Mouse (Mus musculus): ENCODE measurements around the gene Nme2. TPM values are rescaled to one million over a fixed set of nuclear protein-coding genes. Genes with fewer than 3 reads are reported as not detected.

The Nme2 gene
- polyA plus RNA-seq, 1 experiment: 107 TPM

- WGBS: 30% methylated on average over 12 of the region's 12 CpGs
- DNase-seq: no peak
- TF ChIP-seq POLR2A (IDR thresholded peaks at IDR 0.05; ENCODE audit: borderline replicate concordance, extremely low read depth, low read depth, low read length): no peak
- H3K4me1 ChIP-seq (ENCODE audit: control insufficient read depth, insufficient read depth, low read length): peaks cover 11% of the 10 kb centered on the region
- no peak overlapping the region for H3K4me3 ChIP-seq (replicated peaks; ENCODE audit: extremely low read depth, low read depth, low read length)
Observed at GRCm38 (mm10) chr11:93988328-93989062, 32.4 kb upstream of the Nme2 start.

- no peak overlapping the region for H3K4me3 ChIP-seq (replicated peaks; ENCODE audit: extremely low read depth, low read depth, low read length)
- H3K4me1 ChIP-seq (ENCODE audit: control insufficient read depth, insufficient read depth, low read length): peaks cover 11% of the 10 kb centered on the region
- no peak for DNase-seq
- WGBS: 28% methylated on average over 8 of the region's 8 CpGs
- TF ChIP-seq POLR2A (IDR thresholded peaks at IDR 0.05; ENCODE audit: borderline replicate concordance, extremely low read depth, low read depth, low read length): no peak
- no peak for TF ChIP-seq CTCF (IDR thresholded peaks at IDR 0.05; ENCODE audit: insufficient read depth, low read length)
Observed at GRCm38 (mm10) chr11:93987625-93988327, 31.7 kb upstream of the Nme2 start.

GRCm38 (mm10) chr11:93987026-93987425, 31.0 kb upstream of the Nme2 start:
- no peak for DNase-seq
- 84% methylated on average over 4 of the region's 4 CpGs for WGBS
- Histone ChIP-seq H3K4me1 (ENCODE audit: control insufficient read depth, insufficient read depth, low read length) (peaks cover 11% of the 10 kb centered on the region), H3K4me3 (replicated peaks; ENCODE audit: extremely low read depth, low read depth, low read length) (no peak overlapping the region)
- TF ChIP-seq POLR2A (IDR thresholded peaks at IDR 0.05; ENCODE audit: borderline replicate concordance, extremely low read depth, low read depth, low read length) (no peak), CTCF (IDR thresholded peaks at IDR 0.05; ENCODE audit: insufficient read depth, low read length) (no peak)

- TF ChIP-seq CTCF (IDR thresholded peaks at IDR 0.05; ENCODE audit: insufficient read depth, low read length) (no peak), POLR2A (IDR thresholded peaks at IDR 0.05; ENCODE audit: borderline replicate concordance, extremely low read depth, low read depth, low read length) (no peak)
- Histone ChIP-seq H3K4me3 (replicated peaks; ENCODE audit: extremely low read depth, low read depth, low read length) (no peak overlapping the region), H3K4me1 (ENCODE audit: control insufficient read depth, insufficient read depth, low read length) (peaks cover 11% of the 10 kb centered on the region)
- no peak for DNase-seq
Observed at GRCm38 (mm10) chr11:93986298-93986697, 30.2 kb upstream of the Nme2 start.

- no peak for DNase-seq
- 82% methylated on average over 5 of the region's 5 CpGs for WGBS
Observed at GRCm38 (mm10) chr11:93985265-93985664, 29.2 kb upstream of the Nme2 start.

GRCm38 (mm10) chr11:93984619-93985018, 28.6 kb upstream of the Nme2 start:
- DNase-seq: no peak
- 91% methylated on average over 3 of the region's 3 CpGs for WGBS
- Histone ChIP-seq H3K4me1 (ENCODE audit: control insufficient read depth, insufficient read depth, low read length) (peaks cover 11% of the 10 kb centered on the region), H3K4me3 (replicated peaks; ENCODE audit: extremely low read depth, low read depth, low read length) (no peak overlapping the region)
- no peak for TF ChIP-seq POLR2A (IDR thresholded peaks at IDR 0.05; ENCODE audit: borderline replicate concordance, extremely low read depth, low read depth, low read length)
- no peak for TF ChIP-seq CTCF (IDR thresholded peaks at IDR 0.05; ENCODE audit: insufficient read depth, low read length)

More at GRCm38 (mm10) chr11:93985265-93985664, 29.2 kb upstream of the Nme2 start:
- Histone ChIP-seq H3K4me1 (ENCODE audit: control insufficient read depth, insufficient read depth, low read length) (peaks cover 11% of the 10 kb centered on the region), H3K4me3 (replicated peaks; ENCODE audit: extremely low read depth, low read depth, low read length) (no peak overlapping the region)
- TF ChIP-seq CTCF (IDR thresholded peaks at IDR 0.05; ENCODE audit: insufficient read depth, low read length) (no peak), POLR2A (IDR thresholded peaks at IDR 0.05; ENCODE audit: borderline replicate concordance, extremely low read depth, low read depth, low read length) (no peak)

GRCm38 (mm10) chr11:93979502-93980049, 23.5 kb upstream of the Nme2 start:
- no peak overlapping the region for H3K4me3 ChIP-seq (replicated peaks; ENCODE audit: extremely low read depth, low read depth, low read length)
- 42% methylated on average over 6 of the region's 6 CpGs for WGBS
- DNase-seq: no peak
- no peak for TF ChIP-seq POLR2A (IDR thresholded peaks at IDR 0.05; ENCODE audit: borderline replicate concordance, extremely low read depth, low read depth, low read length)
- no peak for TF ChIP-seq CTCF (IDR thresholded peaks at IDR 0.05; ENCODE audit: insufficient read depth, low read length)
- no peaks in the 10 kb centered on the region for H3K4me1 ChIP-seq (ENCODE audit: control insufficient read depth, insufficient read depth, low read length)

- no peak for TF ChIP-seq CTCF (IDR thresholded peaks at IDR 0.05; ENCODE audit: insufficient read depth, low read length)
- no peak for TF ChIP-seq POLR2A (IDR thresholded peaks at IDR 0.05; ENCODE audit: borderline replicate concordance, extremely low read depth, low read depth, low read length)
- Histone ChIP-seq H3K4me3 (replicated peaks; ENCODE audit: extremely low read depth, low read depth, low read length) (no peak overlapping the region), H3K4me1 (ENCODE audit: control insufficient read depth, insufficient read depth, low read length) (0 out of 2 replicates have a peak, but pooled peaks cover 2% of the 10 kb centered on the region)
- WGBS: 85% methylated on average over 5 of the region's 5 CpGs
- DNase-seq: no peak
Observed at GRCm38 (mm10) chr11:93972951-93973350, 16.9 kb upstream of the Nme2 start.

- DNase-seq: no peak
- no peak for TF ChIP-seq POLR2A (IDR thresholded peaks at IDR 0.05; ENCODE audit: borderline replicate concordance, extremely low read depth, low read depth, low read length)
- TF ChIP-seq CTCF (IDR thresholded peaks at IDR 0.05; ENCODE audit: insufficient read depth, low read length): no peak
- WGBS: 49% methylated on average over 1 of the region's 1 CpGs
Observed at GRCm38 (mm10) chr11:93969799-93970198, 13.7 kb upstream of the Nme2 start.

More at GRCm38 (mm10) chr11:93969799-93970198, 13.7 kb upstream of the Nme2 start:
- H3K4me3 ChIP-seq (replicated peaks; ENCODE audit: extremely low read depth, low read depth, low read length): no peak overlapping the region
- H3K4me1 ChIP-seq (ENCODE audit: control insufficient read depth, insufficient read depth, low read length): 0 out of 2 replicates have a peak, but pooled peaks cover 2% of the 10 kb centered on the region

Data from lung, adult 2 months (tissue).